Mouse (Mus musculus): ENCODE measurements at regions not wholly inside any gene's neighbourhood (a gene's known extent, or its start where the extent isn't known, plus 50 kb on each side); places are given as distances from the start of the nearest gene placed in this dataset.
A peak's percentile ranks its signal among the peaks of the same experiment; 100 is the strongest.

- no peaks in the 10 kb centered on the region for H3K27me3 ChIP-seq (ENCODE audit: control insufficient read depth, insufficient read depth, insufficient read length)
- H3ac ChIP-seq (ENCODE audit: control insufficient read depth, insufficient read length, low read depth): no peak overlapping the region
- TF ChIP-seq MYOD1 (IDR thresholded peaks at IDR 0.05; ENCODE audit: control insufficient read depth, insufficient read length, low read depth): no peak
- no peak for TF ChIP-seq USF1 (IDR thresholded peaks at IDR 0.05; ENCODE audit: low read depth)
- TF ChIP-seq MYOG (IDR thresholded peaks at IDR 0.05; ENCODE audit: control insufficient read depth, extremely low read depth, insufficient read length): no peak
- TF ChIP-seq FOSL1 (IDR thresholded peaks at IDR 0.05; ENCODE audit: insufficient read depth, low read length, poor library complexity, severe bottlenecking): no peak
- no peak for TF ChIP-seq CTCF (IDR thresholded peaks at IDR 0.05; ENCODE audit: control insufficient read depth, insufficient read depth, insufficient read length)
- no peak for TF ChIP-seq MAX (IDR thresholded peaks at IDR 0.05)
- no peak for TF ChIP-seq CEBPB (IDR thresholded peaks at IDR 0.05; ENCODE audit: low read depth)
- no peaks in the 10 kb centered on the region for H3K36me3 ChIP-seq (ENCODE audit: control insufficient read depth, insufficient read depth)
- no peaks in the 10 kb centered on the region for H3K79me3 ChIP-seq (ENCODE audit: low read depth)
- no peaks in the 10 kb centered on the region for H3K79me2 ChIP-seq (ENCODE audit: control insufficient read depth, insufficient read depth)
- no peak overlapping the region for H3K4me3 ChIP-seq (ENCODE audit: insufficient read depth, poor library complexity, severe bottlenecking)
Measured at GRCm38 (mm10) chr6:84409863-84410513, 183.7 kb downstream of the Cyp26b1 start.

- TF ChIP-seq CTCF (IDR thresholded peaks at IDR 0.05; ENCODE audit: control insufficient read depth, insufficient read depth, insufficient read length): no peak
- no peak for TF ChIP-seq CEBPB (IDR thresholded peaks at IDR 0.05; ENCODE audit: low read depth)
- no peak for TF ChIP-seq MYOD1 (IDR thresholded peaks at IDR 0.05; ENCODE audit: control insufficient read depth, insufficient read length, low read depth)
- TF ChIP-seq FOSL1 (IDR thresholded peaks at IDR 0.05; ENCODE audit: insufficient read depth, low read length, poor library complexity, severe bottlenecking): no peak
- no peak for TF ChIP-seq USF1 (IDR thresholded peaks at IDR 0.05; ENCODE audit: low read depth)
- no peak for TF ChIP-seq MAX (IDR thresholded peaks at IDR 0.05)
- no peak for TF ChIP-seq MYOG (IDR thresholded peaks at IDR 0.05; ENCODE audit: control insufficient read depth, extremely low read depth, insufficient read length)
- Histone ChIP-seq H3K4me3 (ENCODE audit: insufficient read depth, poor library complexity, severe bottlenecking) (no peak overlapping the region), H3K36me3 (ENCODE audit: control insufficient read depth, insufficient read depth) (no peaks in the 10 kb centered on the region), H3K79me3 (ENCODE audit: low read depth) (no peaks in the 10 kb centered on the region), H3K27me3 (ENCODE audit: control insufficient read depth, insufficient read depth, insufficient read length) (no peaks in the 10 kb centered on the region), H3ac (ENCODE audit: control insufficient read depth, insufficient read length, low read depth) (no peak overlapping the region), H3K79me2 (ENCODE audit: control insufficient read depth, insufficient read depth) (no peaks in the 10 kb centered on the region)
Measured at GRCm38 (mm10) chr6:84408513-84408912, 185.2 kb downstream of the Cyp26b1 start.

DNA sequence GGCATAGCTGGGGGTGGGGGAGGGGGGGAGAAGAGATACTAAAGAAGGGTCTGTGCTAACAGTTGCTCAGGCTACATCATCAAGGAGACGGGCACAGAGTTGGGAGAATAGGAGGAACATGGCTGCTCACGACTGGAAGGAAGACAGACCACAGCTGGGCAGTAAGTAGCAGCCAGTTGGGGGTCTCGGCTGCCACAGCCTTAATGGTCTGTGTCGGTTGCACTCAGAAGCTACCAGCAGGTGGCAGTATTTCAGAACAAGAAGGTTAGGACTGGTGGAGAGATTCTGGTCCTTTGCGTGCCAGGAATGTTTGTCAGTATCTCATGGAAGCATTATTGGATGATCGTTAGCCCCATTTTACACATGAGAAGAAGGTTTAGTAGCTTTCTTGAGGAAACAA is 185.9 kb downstream of the Cyp26b1 start:
- Histone ChIP-seq H3K4me3 (ENCODE audit: insufficient read depth, poor library complexity, severe bottlenecking) (no peak overlapping the region), H3K79me3 (ENCODE audit: low read depth) (no peaks in the 10 kb centered on the region), H3ac (ENCODE audit: control insufficient read depth, insufficient read length, low read depth) (no peak overlapping the region), H3K79me2 (ENCODE audit: control insufficient read depth, insufficient read depth) (no peaks in the 10 kb centered on the region), H3K27me3 (ENCODE audit: control insufficient read depth, insufficient read depth, insufficient read length) (no peaks in the 10 kb centered on the region), H3K36me3 (ENCODE audit: control insufficient read depth, insufficient read depth) (no peaks in the 10 kb centered on the region)
- TF ChIP-seq CTCF (IDR thresholded peaks at IDR 0.05; ENCODE audit: control insufficient read depth, insufficient read depth, insufficient read length): peak; percentile 54
- TF ChIP-seq MYOG (IDR thresholded peaks at IDR 0.05; ENCODE audit: control insufficient read depth, extremely low read depth, insufficient read length): no peak

GRCm38 (mm10) chr6:84404695-84405094 is 189.0 kb downstream of the Cyp26b1 start:
- no peaks in the 10 kb centered on the region for H3K36me3 ChIP-seq (ENCODE audit: control insufficient read depth, insufficient read depth)
- H3K79me3 ChIP-seq (ENCODE audit: low read depth): no peaks in the 10 kb centered on the region
- no peak overlapping the region for H3ac ChIP-seq (ENCODE audit: control insufficient read depth, insufficient read length, low read depth)
- no peaks in the 10 kb centered on the region for H3K27me3 ChIP-seq (ENCODE audit: control insufficient read depth, insufficient read depth, insufficient read length)
- H3K4me3 ChIP-seq (ENCODE audit: insufficient read depth, poor library complexity, severe bottlenecking): no peak overlapping the region
- no peaks in the 10 kb centered on the region for H3K79me2 ChIP-seq (ENCODE audit: control insufficient read depth, insufficient read depth)
- TF ChIP-seq CEBPB (IDR thresholded peaks at IDR 0.05; ENCODE audit: low read depth) (no peak), FOSL1 (IDR thresholded peaks at IDR 0.05; ENCODE audit: insufficient read depth, low read length, poor library complexity, severe bottlenecking) (no peak), MYOD1 (IDR thresholded peaks at IDR 0.05; ENCODE audit: control insufficient read depth, insufficient read length, low read depth) (no peak), USF1 (IDR thresholded peaks at IDR 0.05; ENCODE audit: low read depth) (no peak), CTCF (IDR thresholded peaks at IDR 0.05; ENCODE audit: control insufficient read depth, insufficient read depth, insufficient read length) (no peak), MAX (IDR thresholded peaks at IDR 0.05) (no peak), MYOG (IDR thresholded peaks at IDR 0.05; ENCODE audit: control insufficient read depth, extremely low read depth, insufficient read length) (no peak)

DNA sequence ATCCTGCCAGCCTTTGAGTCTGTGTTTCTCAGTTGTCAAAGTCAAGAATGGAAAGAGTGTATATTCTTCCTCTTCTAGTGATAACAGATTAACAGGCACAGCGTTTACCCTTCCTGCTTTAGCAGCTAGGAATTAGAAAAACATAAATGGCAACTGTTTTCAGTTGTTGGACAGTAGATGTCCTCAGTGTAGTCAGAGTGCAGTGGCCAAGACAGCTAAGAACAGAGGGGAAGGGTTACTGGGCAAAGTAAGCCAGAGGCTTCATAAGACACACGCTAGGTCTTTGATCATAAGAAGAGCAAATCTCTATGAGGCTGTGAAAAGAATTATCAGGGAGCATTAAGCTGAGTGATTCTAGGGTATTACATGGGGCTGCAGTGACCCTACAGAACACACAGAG is 191.3 kb downstream of the Cyp26b1 start:
- no peak for TF ChIP-seq FOSL1 (IDR thresholded peaks at IDR 0.05; ENCODE audit: insufficient read depth, low read length, poor library complexity, severe bottlenecking)
- Histone ChIP-seq H3K79me3 (ENCODE audit: low read depth) (no peaks in the 10 kb centered on the region), H3K36me3 (ENCODE audit: control insufficient read depth, insufficient read depth) (no peaks in the 10 kb centered on the region), H3K79me2 (ENCODE audit: control insufficient read depth, insufficient read depth) (no peaks in the 10 kb centered on the region), H3K27me3 (ENCODE audit: control insufficient read depth, insufficient read depth, insufficient read length) (no peaks in the 10 kb centered on the region), H3ac (ENCODE audit: control insufficient read depth, insufficient read length, low read depth) (no peak overlapping the region), H3K4me3 (ENCODE audit: insufficient read depth, poor library complexity, severe bottlenecking) (no peak overlapping the region)

- Histone ChIP-seq H3K4me3 (ENCODE audit: insufficient read depth, poor library complexity, severe bottlenecking) (no peak overlapping the region), H3K79me2 (ENCODE audit: control insufficient read depth, insufficient read depth) (no peaks in the 10 kb centered on the region), H3ac (ENCODE audit: control insufficient read depth, insufficient read length, low read depth) (no peak overlapping the region), H3K79me3 (ENCODE audit: low read depth) (no peaks in the 10 kb centered on the region), H3K36me3 (ENCODE audit: control insufficient read depth, insufficient read depth) (no peaks in the 10 kb centered on the region), H3K27me3 (ENCODE audit: control insufficient read depth, insufficient read depth, insufficient read length) (no peaks in the 10 kb centered on the region)
- TF ChIP-seq MYOG (IDR thresholded peaks at IDR 0.05; ENCODE audit: control insufficient read depth, extremely low read depth, insufficient read length): no peak
- no peak for TF ChIP-seq CTCF (IDR thresholded peaks at IDR 0.05; ENCODE audit: control insufficient read depth, insufficient read depth, insufficient read length)
- no peak for TF ChIP-seq MYOD1 (IDR thresholded peaks at IDR 0.05; ENCODE audit: control insufficient read depth, insufficient read length, low read depth)
- TF ChIP-seq MAX (IDR thresholded peaks at IDR 0.05): no peak
- no peak for TF ChIP-seq FOSL1 (IDR thresholded peaks at IDR 0.05; ENCODE audit: insufficient read depth, low read length, poor library complexity, severe bottlenecking)
- TF ChIP-seq USF1 (IDR thresholded peaks at IDR 0.05; ENCODE audit: low read depth): no peak
- no peak for TF ChIP-seq CEBPB (IDR thresholded peaks at IDR 0.05; ENCODE audit: low read depth)
Measured at GRCm38 (mm10) chr6:84394496-84395090, 199.1 kb downstream of the Cyp26b1 start.

Data from C2C12 (cell line).